Mouse (Mus musculus) olfactory bulb, adult 2 months (tissue): ENCODE data around the gene Gm28048. TPM values are rescaled to one million over a fixed set of nuclear protein-coding genes. Genes with fewer than 3 reads are reported as not detected.
A peak's percentile ranks its signal among the peaks of the same experiment; 100 is the strongest.

Experiments
- H3K27ac ChIP-seq: fragments of 200-500 bp; 2 replicates; pipeline ENCODE4 v1.5.1; 2012; ENCODE audit warnings: low read depth, low read length; ENCODE audit not compliant: insufficient read depth
- H3K4me1 ChIP-seq: fragments of 200-500 bp; 2 replicates; pipeline ENCODE4 v1.6.1; 2012; ENCODE audit warnings: low read length; ENCODE audit not compliant: control insufficient read depth, insufficient read depth
- H3K4me3 ChIP-seq: fragments of 200-500 bp; 2 replicates; pipeline ENCODE4 v1.5.1; 2012; ENCODE audit warnings: mild to moderate bottlenecking, low read depth, low read length, moderate library complexity; ENCODE audit not compliant: insufficient read depth
- CTCF ChIP-seq: fragments of 200-500 bp; IDR thresholded peaks from 2 replicates; pipeline ENCODE4 v1.5.1; 2012; ENCODE audit warnings: low read depth, mild to moderate bottlenecking, low read length, moderate library complexity; ENCODE audit not compliant: insufficient read depth
- POLR2A ChIP-seq: fragments of 200-500 bp; IDR thresholded peaks from 2 replicates; pipeline ENCODE4 v1.6.1; 2012; ENCODE audit warnings: mild to moderate bottlenecking, low read depth, low read length, moderate library complexity; ENCODE audit not compliant: insufficient read depth
- WGBS: fragments of 180-500 bp; shearing (Covaris S2); methylation state at CpG from one replicate; pipeline ENCODE4 v1.1.7; 2018; 5-methylcytosine and 5-hydroxymethylcytosine counted together
- polyA plus RNA-seq: library from polyadenylated mRNA; stranded (reverse); fragments of >200 nt; gene quantifications from 2 replicates; pipeline ENCODE4 v1.2.4, GENCODE M21; 2012; ENCODE audit warnings: low replicate concordance; ENCODE audit not compliant: missing spikeins, insufficient read depth, insufficient read length

Gm28048 gene
- polyA plus RNA-seq, 1 experiment: not detected

- Histone ChIP-seq H3K4me3 (no peak overlapping the region), H3K27ac (no peak overlapping the region), H3K4me1 (peaks cover 2% of the 10 kb centered on the region; the same call in 1 of the 2 replicates)
- 81% methylated on average over 2 of the region's 2 CpGs for WGBS
- no peak for TF ChIP-seq POLR2A
- no peak for TF ChIP-seq CTCF
These were observed 12.4 kb upstream of the Gm28048 start for GRCm38 (mm10) chr11:22994271-22994670.

- Histone ChIP-seq H3K4me1 (peaks cover 2% of the 10 kb centered on the region; the same call in 1 of the 2 replicates), H3K4me3 (peak overlapping the region; percentile 28; the same call in 1 of the 2 replicates), H3K27ac (no peak overlapping the region)
- TF ChIP-seq CTCF: no peak
- TF ChIP-seq POLR2A: no peak
- 11% methylated on average over 14 of the region's 14 CpGs for WGBS
These were observed 9.4 kb upstream of the Gm28048 start for GRCm38 (mm10) chr11:22991218-22991835.

- peaks cover 2% of the 10 kb centered on the region; the same call in 1 of the 2 replicates for H3K4me1 ChIP-seq
These were observed 8.7 kb upstream of the Gm28048 start, which contains the start of gene Cct4 for GRCm38 (mm10) chr11:22990393-22991126. Gene Cct4 (plus strand): TSS chr11:22990519.

GRCm38 (mm10) chr11:22989786-22990185, 7.9 kb upstream of the Gm28048 start:
- H3K4me3 ChIP-seq: no peak overlapping the region
- peaks cover 2% of the 10 kb centered on the region; the same call in 1 of the 2 replicates for H3K4me1 ChIP-seq
- no peak overlapping the region for H3K27ac ChIP-seq
- 42% methylated on average over 1 of the region's 1 CpGs for WGBS
- TF ChIP-seq CTCF (no peak), POLR2A (no peak)

More at GRCm38 (mm10) chr11:22990393-22991126, 8.7 kb upstream of the Gm28048 start, which contains the start of gene Cct4:
- WGBS: under 1% methylated on average over 66 of the region's 66 CpGs
- H3K4me3 ChIP-seq: peak within 1 kb of the TSS; percentile 74
- TF ChIP-seq CTCF (no peak), POLR2A (peak; percentile 81)
- H3K27ac ChIP-seq: peak within 1 kb of the TSS; percentile 66; the same call in 1 of the 2 replicates

- 39% methylated on average over 2 of the region's 2 CpGs for WGBS
- TF ChIP-seq POLR2A (no peak), CTCF (no peak)
- no peak overlapping the region for H3K27ac ChIP-seq
- H3K4me1 ChIP-seq: peaks cover 2% of the 10 kb centered on the region; the same call in 1 of the 2 replicates
- H3K4me3 ChIP-seq: no peak overlapping the region
These were observed 5.5 kb upstream of the Gm28048 start for GRCm38 (mm10) chr11:22987357-22987756.

- H3K27ac ChIP-seq: no peak overlapping the region
- peaks cover 6% of the 10 kb centered on the region; the same call in 1 of the 2 replicates for H3K4me1 ChIP-seq
- TF ChIP-seq POLR2A (no peak), CTCF (no peak)
- 87% methylated on average over 3 of the region's 3 CpGs for WGBS
- H3K4me3 ChIP-seq: no peak overlapping the region
These were observed 3.6 kb upstream of the Gm28048 start for GRCm38 (mm10) chr11:22985510-22985909.

GRCm38 (mm10) chr11:22982846-22983245, 956 bp upstream of the Gm28048 start:
- WGBS: 58% methylated on average over 6 of the region's 6 CpGs
- Histone ChIP-seq H3K27ac (no peak overlapping the region), H3K4me3 (no peak overlapping the region), H3K4me1 (peaks cover 10% of the 10 kb centered on the region; the same call in 1 of the 2 replicates)
- TF ChIP-seq CTCF (no peak), POLR2A (no peak)

- Histone ChIP-seq H3K4me1 (peaks cover 10% of the 10 kb centered on the region; the same call in 1 of the 2 replicates), H3K27ac (peak overlapping the region; percentile 55), H3K4me3 (peak overlapping the region; percentile 59)
- WGBS: 2% methylated on average over 12 of the region's 12 CpGs
- no peak for TF ChIP-seq CTCF
- TF ChIP-seq POLR2A: no peak
These were observed 343 bp downstream of the Gm28048 start for GRCm38 (mm10) chr11:22981543-22981950.

GRCm38 (mm10) chr11:22981041-22981440, 849 bp downstream of the Gm28048 start:
- H3K4me1 ChIP-seq: peaks cover 10% of the 10 kb centered on the region; the same call in 1 of the 2 replicates
- H3K27ac ChIP-seq: no peak overlapping the region
- peak overlapping the region; percentile 59; the same call in 1 of the 2 replicates for H3K4me3 ChIP-seq
- TF ChIP-seq POLR2A (no peak), CTCF (no peak)
- 40% methylated on average over 4 of the region's 4 CpGs for WGBS
